Mouse (Mus musculus) limb, embryonic 10.5 days (tissue): ENCODE data around the gene Disc1. TPM values are rescaled to one million over a fixed set of nuclear protein-coding genes. Genes with fewer than 3 reads are reported as not detected.

Experiments used
- DNase-seq: peaks from one replicate; pipeline ENCODE4 v3.0.0-alpha.2; 2017; ENCODE audit warnings: low spot score
- H3K27ac ChIP-seq: fragments of 300-500 bp; sonication (generic); 2 replicates; pipeline ENCODE4 v1.5.1; 2016; ENCODE audit warnings: mild to moderate bottlenecking
- H3K27me3 ChIP-seq: fragments of 300-500 bp; sonication (generic); 2 replicates; pipeline ENCODE4 v1.6.1; 2016; ENCODE audit warnings: low read depth, mild to moderate bottlenecking; ENCODE audit not compliant: poor library complexity, severe bottlenecking
- H3K36me3 ChIP-seq: fragments of 300-500 bp; sonication (generic); 2 replicates; pipeline ENCODE4 v1.6.1; 2016; ENCODE audit warnings: mild to moderate bottlenecking, moderate library complexity
- H3K4me1 ChIP-seq: fragments of 300-500 bp; sonication (generic); 2 replicates; pipeline ENCODE4 v1.6.1; 2016
- H3K4me3 ChIP-seq: fragments of 300-500 bp; sonication (generic); 2 replicates; pipeline ENCODE4 v1.5.1; 2016; ENCODE audit warnings: mild to moderate bottlenecking, moderate library complexity
- H3K9me3 ChIP-seq: fragments of 300-500 bp; sonication (generic); replicated peaks from 2 replicates; pipeline ENCODE4 v1.6.1; 2016; ENCODE audit warnings: mild to moderate bottlenecking
- WGBS: fragments of 180-500 bp; shearing (Covaris S2); methylation state at CpG from one replicate; pipeline ENCODE4 v1.1.7; 2016; 5-methylcytosine and 5-hydroxymethylcytosine counted together
- polyA plus RNA-seq: library from polyadenylated mRNA; unstranded; fragments of >200 nt; fragmentation: Nextera tagmentation; extraction: Ambion mirVana; gene quantifications from 2 replicates; pipeline ENCODE4 v1.2.1, GENCODE M21; 2016

Gene Disc1
- polyA plus RNA-seq, 1 experiment from 2014 or later: 1.3 TPM

DNA sequence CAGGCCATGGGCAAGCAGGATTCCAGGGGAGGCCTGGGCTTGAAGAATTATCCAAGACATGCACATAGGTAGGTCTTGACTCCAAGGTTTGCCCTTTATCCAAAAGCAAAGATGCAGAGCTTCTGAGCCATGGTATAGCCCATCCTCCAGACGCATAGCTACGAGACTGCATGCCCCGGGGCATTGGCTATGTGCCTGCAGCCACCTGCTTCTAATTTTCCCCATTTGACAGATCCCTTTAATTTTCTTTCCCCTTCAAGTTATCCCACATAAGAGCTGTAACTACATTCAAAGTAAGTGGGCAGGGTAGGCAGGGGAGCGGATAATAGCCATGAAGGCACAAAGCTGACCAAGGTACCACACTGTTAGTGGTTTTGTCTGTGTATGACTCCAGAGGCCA, 225.9 kb downstream of the Disc1 start:
- Histone ChIP-seq H3K27ac (peak overlapping the region; percentile 71), H3K27me3 (peaks cover 18% of the 10 kb centered on the region), H3K4me3 (no peak overlapping the region), H3K36me3 (no peaks in the 10 kb centered on the region), H3K4me1 (peaks cover 72% of the 10 kb centered on the region), H3K9me3 (no peaks in the 10 kb centered on the region)
- DNase-seq: peak; percentile 60
- WGBS: 17% methylated on average over 4 of the region's 4 CpGs

DNA sequence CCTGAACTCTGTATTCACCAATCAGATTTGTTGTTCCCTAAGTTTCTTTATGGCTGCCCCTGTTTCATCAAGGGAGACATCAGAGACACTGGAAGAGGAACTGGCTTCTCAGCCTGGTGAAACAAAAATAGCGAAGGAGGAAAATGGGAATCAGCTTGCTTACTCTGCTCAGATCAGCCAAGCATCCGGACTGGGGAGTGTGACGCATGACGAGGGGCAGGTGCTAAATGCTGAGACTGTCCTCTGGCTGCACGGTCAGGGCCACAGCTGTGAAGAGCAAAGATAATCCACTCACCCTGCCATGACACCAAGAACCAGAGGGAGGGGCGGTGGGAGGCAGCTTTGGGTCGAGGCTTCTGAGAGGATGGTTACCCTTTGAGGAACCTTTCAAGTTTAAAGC, 228.5 kb downstream of the Disc1 start:
- Histone ChIP-seq H3K9me3 (no peaks in the 10 kb centered on the region), H3K4me3 (no peak overlapping the region), H3K36me3 (no peaks in the 10 kb centered on the region), H3K27ac (0 out of 2 replicates have a peak overlapping the region, but pooled peaks have one; percentile 31), H3K4me1 (peaks cover 85% of the 10 kb centered on the region), H3K27me3 (peaks cover 18% of the 10 kb centered on the region)
- WGBS: 43% methylated on average over 7 of the region's 7 CpGs
- no peak for DNase-seq

DNA sequence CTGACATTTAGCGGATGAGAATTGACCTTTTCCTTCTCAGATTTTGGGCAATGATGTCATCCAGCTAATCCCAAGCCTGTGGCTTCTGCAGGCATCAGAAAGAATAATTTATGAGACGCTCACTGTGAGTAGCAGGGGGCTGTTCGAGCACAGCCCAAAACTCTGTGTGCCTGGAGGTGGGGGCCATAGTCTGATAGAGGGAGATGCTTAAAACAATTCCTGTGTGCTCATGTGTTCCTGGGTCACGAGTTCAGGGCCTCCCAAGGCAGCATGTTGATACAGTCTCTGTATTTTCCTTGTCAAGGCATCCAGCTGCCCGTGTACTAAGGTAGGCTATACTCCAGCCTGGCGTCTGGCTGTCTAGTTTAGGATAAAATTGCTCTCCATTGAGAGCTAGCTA, 229.5 kb downstream of the Disc1 start:
- H3K4me3 ChIP-seq: no peak overlapping the region
- DNase-seq: no peak
- H3K36me3 ChIP-seq: no peaks in the 10 kb centered on the region
- peaks cover 9% of the 10 kb centered on the region for H3K27me3 ChIP-seq
- peaks cover 78% of the 10 kb centered on the region for H3K4me1 ChIP-seq
- no peaks in the 10 kb centered on the region for H3K9me3 ChIP-seq
- H3K27ac ChIP-seq: no peak overlapping the region
- 54% methylated on average over 6 of the region's 6 CpGs for WGBS

DNA sequence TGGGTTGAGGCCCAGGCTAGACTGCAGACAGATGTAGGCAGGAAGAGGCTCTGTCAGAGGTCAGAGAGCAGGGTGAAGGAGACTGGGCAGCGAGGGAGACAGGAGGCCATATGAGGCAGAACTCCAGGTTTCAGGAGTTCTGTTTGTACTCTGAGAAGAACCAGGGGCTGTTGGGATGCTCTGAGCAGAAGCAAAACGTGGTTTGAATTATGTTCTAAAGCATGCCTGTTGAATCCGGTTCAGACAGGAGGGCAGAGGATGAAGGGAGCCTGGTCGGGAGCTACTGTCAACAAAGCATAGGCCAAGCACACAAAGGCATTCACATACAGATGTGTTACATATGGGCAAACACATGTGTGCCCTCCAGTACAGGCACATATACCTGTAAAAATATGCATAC, 230.9 kb downstream of the Disc1 start:
- Histone ChIP-seq H3K27ac (peak overlapping the region; percentile 80), H3K4me1 (peaks cover 65% of the 10 kb centered on the region), H3K36me3 (no peaks in the 10 kb centered on the region), H3K9me3 (no peaks in the 10 kb centered on the region), H3K4me3 (no peak overlapping the region), H3K27me3 (0 out of 2 replicates have a peak, but pooled peaks cover 5% of the 10 kb centered on the region)
- 35% methylated on average over 4 of the region's 4 CpGs for WGBS
- no peak for DNase-seq

DNA sequence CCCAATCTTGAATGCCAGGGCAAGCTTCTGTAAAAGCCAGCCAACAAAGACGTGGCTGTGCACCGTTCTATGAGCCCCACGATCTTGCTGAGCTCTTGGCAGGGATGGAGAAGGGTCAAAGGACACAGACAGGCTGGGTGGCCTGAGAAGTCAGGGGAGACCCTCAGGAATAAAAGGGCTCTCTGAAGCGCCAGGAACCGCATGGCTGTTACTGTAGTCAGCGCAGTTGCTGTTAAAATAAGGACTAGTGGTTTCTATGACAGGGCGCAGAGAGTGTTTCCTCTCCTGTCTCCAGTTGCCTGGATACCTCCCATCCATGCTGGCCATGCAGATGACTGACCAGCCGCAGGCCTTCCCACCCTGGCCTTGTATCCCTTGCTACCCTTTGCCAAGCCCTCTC, 231.4 kb downstream of the Disc1 start:
- no peaks in the 10 kb centered on the region for H3K36me3 ChIP-seq
- H3K4me1 ChIP-seq: peaks cover 60% of the 10 kb centered on the region
- H3K27ac ChIP-seq: peak overlapping the region; percentile 80
- H3K9me3 ChIP-seq: no peaks in the 10 kb centered on the region
- no peak overlapping the region for H3K4me3 ChIP-seq
- WGBS: 81% methylated on average over 8 of the region's 8 CpGs
- DNase-seq: no peak
- H3K27me3 ChIP-seq: 0 out of 2 replicates have a peak, but pooled peaks cover 5% of the 10 kb centered on the region

DNA sequence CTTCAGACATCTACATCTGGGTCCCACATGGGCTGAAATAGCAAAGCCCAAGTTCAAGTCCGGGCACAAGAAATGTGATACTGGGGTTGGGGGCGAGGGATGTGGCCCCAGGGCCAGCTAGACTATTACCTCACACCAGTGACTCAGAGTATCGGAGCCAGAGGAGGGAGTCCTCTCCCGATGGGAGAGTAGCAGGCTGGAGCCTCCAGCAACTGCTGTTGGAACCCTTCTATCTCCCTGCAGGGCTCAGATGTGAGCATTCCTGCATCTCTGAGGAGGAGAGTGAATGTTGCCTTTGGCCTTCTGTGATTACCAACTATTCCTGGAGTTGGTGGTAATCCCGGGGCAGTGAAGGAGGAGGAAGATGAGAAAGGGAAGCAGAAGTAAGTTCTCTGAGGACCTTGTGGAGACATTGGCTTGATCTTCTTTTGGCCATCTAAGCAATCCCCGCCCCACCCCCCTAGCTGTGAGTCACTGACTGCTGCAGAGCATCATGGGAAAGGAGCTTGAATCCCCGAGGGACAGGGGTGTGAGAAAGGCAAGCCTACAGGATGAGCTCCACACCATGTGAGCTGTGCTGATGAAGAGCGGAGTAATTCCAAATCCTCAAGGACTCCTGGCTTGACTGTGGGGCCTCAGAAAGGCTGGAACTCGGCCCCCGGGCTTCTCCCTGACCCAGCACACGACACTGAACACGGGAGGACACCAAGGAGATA, 232.1 kb downstream of the Disc1 start:
- DNase-seq: no peak
- H3K27ac ChIP-seq: peak overlapping the region; percentile 80
- no peaks in the 10 kb centered on the region for H3K36me3 ChIP-seq
- H3K4me3 ChIP-seq: no peak overlapping the region
- no peaks in the 10 kb centered on the region for H3K9me3 ChIP-seq
- WGBS: 72% methylated on average over 12 of the region's 12 CpGs
- peaks cover 57% of the 10 kb centered on the region for H3K4me1 ChIP-seq
- 0 out of 2 replicates have a peak, but pooled peaks cover 2% of the 10 kb centered on the region for H3K27me3 ChIP-seq

DNA sequence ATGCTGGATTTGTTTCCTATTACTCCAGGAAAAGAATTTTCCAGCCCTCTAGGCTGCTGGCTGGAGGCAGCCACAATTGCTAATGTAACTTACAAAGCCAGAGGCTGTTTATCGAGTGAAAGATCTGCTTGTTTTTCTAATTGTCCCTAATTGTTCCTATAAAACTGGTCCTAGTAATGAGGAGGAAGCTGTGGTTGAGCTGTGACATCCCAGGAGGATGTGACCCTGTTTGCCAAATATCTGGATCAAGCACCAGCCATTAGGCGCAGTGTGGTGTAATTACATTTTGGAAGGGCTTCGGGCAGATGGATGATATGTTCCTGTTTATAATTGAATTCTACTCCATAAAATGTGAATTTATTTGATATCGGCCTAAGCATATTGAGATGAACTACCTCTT, 233.3 kb downstream of the Disc1 start:
- WGBS: 70% methylated on average over 4 of the region's 4 CpGs

DNA sequence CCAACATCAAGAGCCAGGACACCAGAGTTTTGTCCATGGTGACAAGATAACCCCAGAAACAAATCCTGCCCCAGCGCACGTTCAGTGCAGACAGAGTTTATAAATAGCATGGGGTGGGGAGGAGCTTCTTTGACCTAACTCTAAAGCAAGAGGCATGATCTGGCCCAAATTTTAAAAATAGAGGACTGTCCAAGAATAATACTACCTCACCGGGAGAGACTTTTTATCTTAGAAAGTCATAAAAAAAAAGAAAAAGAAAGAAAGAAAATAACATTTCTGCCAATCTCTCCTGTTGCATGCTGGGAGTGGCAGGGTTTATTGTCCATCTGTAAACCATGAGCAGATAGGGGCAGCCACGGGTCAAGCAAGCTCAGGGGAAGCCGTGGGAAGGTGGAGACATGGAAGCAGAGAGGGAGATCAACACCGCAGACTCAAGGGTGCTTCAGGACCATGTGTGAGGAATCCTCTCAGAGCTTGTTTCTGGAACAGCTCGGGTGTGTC, 233.9 kb downstream of the Disc1 start:
- 54% methylated on average over 7 of the region's 7 CpGs for WGBS
- Histone ChIP-seq H3K9me3 (no peaks in the 10 kb centered on the region), H3K27ac (peak overlapping the region; percentile 4; the same call in 1 of the 2 replicates), H3K36me3 (no peaks in the 10 kb centered on the region), H3K4me3 (no peak overlapping the region), H3K4me1 (peaks cover 49% of the 10 kb centered on the region), H3K27me3 (no peaks in the 10 kb centered on the region)
- no peak for DNase-seq

More for the DNA sequence above, 233.3 kb downstream of the Disc1 start:
- Histone ChIP-seq H3K27ac (no peak overlapping the region), H3K9me3 (no peaks in the 10 kb centered on the region), H3K4me3 (no peak overlapping the region), H3K27me3 (no peaks in the 10 kb centered on the region), H3K4me1 (peaks cover 54% of the 10 kb centered on the region), H3K36me3 (no peaks in the 10 kb centered on the region)
- no peak for DNase-seq

DNA sequence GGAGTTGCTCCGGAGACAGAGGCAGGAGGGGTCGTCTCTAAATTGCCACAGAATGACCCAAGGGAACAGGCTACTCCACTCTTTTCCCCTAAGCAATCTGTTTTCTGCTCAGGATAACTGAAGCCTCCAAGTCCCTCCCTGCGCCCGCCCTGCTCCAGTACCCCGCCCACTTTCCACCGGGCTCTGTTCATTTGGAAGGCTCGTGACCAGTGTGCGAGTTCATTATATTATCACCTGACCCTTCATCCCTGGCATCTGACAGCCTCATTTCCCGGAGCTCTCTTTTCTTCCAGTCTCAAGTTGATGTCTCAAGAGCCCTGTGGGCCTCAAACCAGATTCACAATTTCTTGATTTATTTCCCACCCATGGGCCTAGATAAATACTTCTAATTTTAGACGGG, 237.5 kb downstream of the Disc1 start:
- Histone ChIP-seq H3K27me3 (no peaks in the 10 kb centered on the region), H3K4me1 (peaks cover 27% of the 10 kb centered on the region), H3K27ac (peak overlapping the region; percentile 11; the same call in 1 of the 2 replicates), H3K4me3 (no peak overlapping the region), H3K36me3 (no peaks in the 10 kb centered on the region), H3K9me3 (no peaks in the 10 kb centered on the region)
- no peak for DNase-seq
- WGBS: 62% methylated on average over 10 of the region's 10 CpGs

DNA sequence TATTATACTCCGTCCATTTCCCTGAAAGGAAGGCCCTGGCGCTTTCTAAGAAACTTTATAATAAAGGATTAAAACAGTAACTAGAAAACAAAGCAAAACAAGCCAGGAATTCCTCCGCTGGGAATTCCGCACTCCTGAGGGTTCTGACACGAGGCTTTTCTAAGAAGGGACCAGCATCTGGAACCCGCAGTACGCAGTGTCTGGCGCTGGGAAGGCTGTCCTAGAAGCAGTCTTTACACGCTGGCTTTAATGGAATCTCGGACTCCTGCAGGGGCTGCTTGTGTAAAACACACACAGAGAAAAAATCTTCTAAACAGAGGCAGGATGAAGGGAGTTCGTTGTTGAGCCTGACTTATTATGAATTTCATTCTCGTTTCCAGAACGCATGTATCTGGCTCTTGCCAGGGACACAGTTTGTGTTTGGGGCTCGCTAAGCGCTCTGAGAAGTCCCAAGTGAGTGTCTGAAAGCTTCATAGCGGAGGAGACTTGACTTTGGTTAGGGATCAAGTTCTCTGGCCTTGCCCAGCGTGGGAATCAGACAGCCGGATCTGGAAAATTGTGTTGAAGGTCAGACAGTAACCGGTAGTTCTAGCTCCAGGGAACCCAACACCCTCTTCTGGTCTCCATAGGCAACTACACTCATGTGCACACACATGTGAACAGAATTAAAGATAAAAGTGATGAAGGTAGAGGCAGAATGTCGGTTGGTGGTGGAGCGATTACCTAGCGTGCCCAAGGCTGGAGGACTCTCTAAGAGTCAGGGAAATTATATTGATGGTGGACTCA, 238.1 kb downstream of the Disc1 start:
- WGBS: 90% methylated on average over 22 of the region's 22 CpGs
- Histone ChIP-seq H3K27me3 (no peaks in the 10 kb centered on the region), H3K4me1 (peaks cover 23% of the 10 kb centered on the region), H3K9me3 (no peaks in the 10 kb centered on the region), H3K36me3 (no peaks in the 10 kb centered on the region), H3K4me3 (no peak overlapping the region), H3K27ac (peak overlapping the region; percentile 11; the same call in 1 of the 2 replicates)
- no peak for DNase-seq

DNA sequence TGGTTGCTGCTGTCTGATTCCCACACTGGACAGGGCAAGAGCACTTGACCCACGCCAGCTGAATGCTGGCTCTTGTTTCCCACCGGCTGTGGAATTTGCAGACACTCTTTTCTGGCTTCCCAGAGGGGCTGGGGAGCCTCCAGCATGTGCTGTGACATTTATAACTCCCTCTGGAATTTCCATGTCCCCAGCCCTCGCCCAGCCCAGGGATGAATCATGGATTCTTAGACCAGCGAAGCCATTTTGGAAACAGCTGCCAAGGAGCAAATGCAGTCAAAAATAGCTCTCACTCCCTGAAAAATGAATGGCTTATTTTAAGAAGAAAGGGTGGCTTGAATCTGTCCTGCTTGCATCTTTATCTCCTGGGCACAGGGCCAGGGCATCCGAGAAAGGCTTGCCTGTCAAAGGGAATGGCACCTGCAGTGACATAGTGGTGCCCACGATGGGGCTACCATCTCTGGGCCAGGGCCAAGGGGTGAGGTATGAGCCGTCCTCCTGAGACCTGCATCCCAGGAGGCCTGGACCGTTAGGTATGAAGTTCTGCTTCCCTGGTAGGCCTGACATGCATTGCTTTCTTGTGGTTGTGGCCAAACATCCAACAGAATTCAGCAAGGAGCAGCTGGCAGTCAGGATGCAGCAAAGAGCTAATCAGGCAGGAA, 239.1 kb downstream of the Disc1 start:
- Histone ChIP-seq H3K27ac (no peak overlapping the region; the same call in 1 of the 2 replicates), H3K4me3 (no peak overlapping the region), H3K27me3 (no peaks in the 10 kb centered on the region), H3K36me3 (no peaks in the 10 kb centered on the region), H3K4me1 (peaks cover 20% of the 10 kb centered on the region), H3K9me3 (no peaks in the 10 kb centered on the region)
- WGBS: 78% methylated on average over 8 of the region's 8 CpGs
- DNase-seq: no peak

DNA sequence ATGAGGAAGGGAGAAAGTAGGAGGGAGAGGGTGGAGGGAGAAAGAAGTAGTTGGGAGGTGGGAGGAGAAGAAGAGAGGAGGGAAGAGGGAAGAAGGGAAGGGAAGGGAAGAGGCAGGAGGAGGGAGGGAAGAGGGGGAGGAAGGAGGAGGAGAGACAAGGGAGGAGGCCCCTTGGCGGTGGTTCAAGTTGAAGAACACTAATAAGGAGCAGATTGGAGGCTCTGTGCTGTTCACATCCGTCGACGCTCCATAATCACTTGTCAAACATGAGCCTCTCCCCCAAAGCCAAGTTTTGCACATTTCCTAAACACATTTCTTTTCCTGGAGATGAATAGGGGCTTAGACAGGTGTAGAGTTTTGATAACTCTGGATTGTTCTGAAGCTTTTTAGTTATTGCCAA, 245.3 kb downstream of the Disc1 start:
- Histone ChIP-seq H3K36me3 (no peaks in the 10 kb centered on the region), H3K27ac (no peak overlapping the region), H3K4me3 (no peak overlapping the region), H3K4me1 (peaks cover 13% of the 10 kb centered on the region), H3K9me3 (no peaks in the 10 kb centered on the region), H3K27me3 (no peaks in the 10 kb centered on the region)
- DNase-seq: no peak
- WGBS: 27% methylated on average over 4 of the region's 4 CpGs
